Mouse (Mus musculus): ENCODE measurements around the gene Mesp1. TPM values are rescaled to one million over a fixed set of nuclear protein-coding genes. Genes with fewer than 3 reads are reported as not detected.
A peak's percentile ranks its signal among the peaks of the same experiment; 100 is the strongest.

Mesp1 gene
- polyA plus RNA-seq, 1 experiment: not detected

- WGBS: 68% methylated on average over 12 of the region's 12 CpGs
- H3K27me3 ChIP-seq (ENCODE audit: control insufficient read depth, insufficient read depth, low read length): no peaks in the 10 kb centered on the region
- H3K27ac ChIP-seq (ENCODE audit: insufficient read depth, low read length): no peak overlapping the region
- no peak for DNase-seq
- no peaks in the 10 kb centered on the region; the same call in 1 of the 2 replicates for H3K4me1 ChIP-seq (ENCODE audit: control insufficient read depth, insufficient read depth, low read length)
- H3K4me3 ChIP-seq (replicated peaks; ENCODE audit: insufficient read depth, low read depth, low read length): no peak overlapping the region
- TF ChIP-seq CTCF (IDR thresholded peaks at IDR 0.05; ENCODE audit: borderline replicate concordance, insufficient read depth, low read depth, low read length) (no peak), POLR2A (IDR thresholded peaks at IDR 0.05; ENCODE audit: borderline replicate concordance, insufficient read depth, low read length) (no peak)
Observed at GRCm38 (mm10) chr7:79822092-79822695, 28.6 kb upstream of the Mesp1 start.

- 58% methylated on average over 11 of the region's 11 CpGs for WGBS
- H3K4me1 ChIP-seq (ENCODE audit: control insufficient read depth, insufficient read depth, low read length): no peaks in the 10 kb centered on the region; the same call in 1 of the 2 replicates
- H3K4me3 ChIP-seq (replicated peaks; ENCODE audit: insufficient read depth, low read depth, low read length): no peak overlapping the region
- TF ChIP-seq CTCF (IDR thresholded peaks at IDR 0.05; ENCODE audit: borderline replicate concordance, insufficient read depth, low read depth, low read length): no peak
- TF ChIP-seq POLR2A (IDR thresholded peaks at IDR 0.05; ENCODE audit: borderline replicate concordance, insufficient read depth, low read length): no peak
- no peak for DNase-seq
- no peak overlapping the region for H3K27ac ChIP-seq (ENCODE audit: insufficient read depth, low read length)
- H3K27me3 ChIP-seq (ENCODE audit: control insufficient read depth, insufficient read depth, low read length): no peaks in the 10 kb centered on the region
Observed at GRCm38 (mm10) chr7:79819996-79820395, 26.4 kb upstream of the Mesp1 start.

GRCm38 (mm10) chr7:79819515-79819914 lies 25.9 kb upstream of the Mesp1 start:
- no peak overlapping the region for H3K27ac ChIP-seq (ENCODE audit: insufficient read depth, low read length)
- H3K4me3 ChIP-seq (replicated peaks; ENCODE audit: insufficient read depth, low read depth, low read length): no peak overlapping the region
- no peaks in the 10 kb centered on the region for H3K27me3 ChIP-seq (ENCODE audit: control insufficient read depth, insufficient read depth, low read length)
- no peaks in the 10 kb centered on the region; the same call in 1 of the 2 replicates for H3K4me1 ChIP-seq (ENCODE audit: control insufficient read depth, insufficient read depth, low read length)
- WGBS: 79% methylated on average over 4 of the region's 4 CpGs
- no peak for TF ChIP-seq CTCF (IDR thresholded peaks at IDR 0.05; ENCODE audit: borderline replicate concordance, insufficient read depth, low read depth, low read length)
- TF ChIP-seq POLR2A (IDR thresholded peaks at IDR 0.05; ENCODE audit: borderline replicate concordance, insufficient read depth, low read length): no peak
- DNase-seq: no peak

GRCm38 (mm10) chr7:79818321-79818720 lies 24.7 kb upstream of the Mesp1 start:
- no peak for DNase-seq
- TF ChIP-seq POLR2A (IDR thresholded peaks at IDR 0.05; ENCODE audit: borderline replicate concordance, insufficient read depth, low read length) (no peak), CTCF (IDR thresholded peaks at IDR 0.05; ENCODE audit: borderline replicate concordance, insufficient read depth, low read depth, low read length) (no peak)
- Histone ChIP-seq H3K4me3 (replicated peaks; ENCODE audit: insufficient read depth, low read depth, low read length) (no peak overlapping the region), H3K27me3 (ENCODE audit: control insufficient read depth, insufficient read depth, low read length) (no peaks in the 10 kb centered on the region), H3K27ac (ENCODE audit: insufficient read depth, low read length) (no peak overlapping the region), H3K4me1 (ENCODE audit: control insufficient read depth, insufficient read depth, low read length) (no peaks in the 10 kb centered on the region; the same call in 1 of the 2 replicates)
- WGBS: 17% methylated on average over 6 of the region's 6 CpGs

- 93% methylated on average over 1 of the region's 1 CpGs for WGBS
- Histone ChIP-seq H3K27ac (ENCODE audit: insufficient read depth, low read length) (no peak overlapping the region), H3K4me1 (ENCODE audit: control insufficient read depth, insufficient read depth, low read length) (no peaks in the 10 kb centered on the region; the same call in 1 of the 2 replicates), H3K27me3 (ENCODE audit: control insufficient read depth, insufficient read depth, low read length) (no peaks in the 10 kb centered on the region), H3K4me3 (replicated peaks; ENCODE audit: insufficient read depth, low read depth, low read length) (no peak overlapping the region)
- no peak for TF ChIP-seq CTCF (IDR thresholded peaks at IDR 0.05; ENCODE audit: borderline replicate concordance, insufficient read depth, low read depth, low read length)
- no peak for TF ChIP-seq POLR2A (IDR thresholded peaks at IDR 0.05; ENCODE audit: borderline replicate concordance, insufficient read depth, low read length)
- DNase-seq: no peak
Observed at GRCm38 (mm10) chr7:79813409-79813808, 19.8 kb upstream of the Mesp1 start.

- no peaks in the 10 kb centered on the region for H3K27me3 ChIP-seq (ENCODE audit: control insufficient read depth, insufficient read depth, low read length)
- H3K27ac ChIP-seq (ENCODE audit: insufficient read depth, low read length): no peak within 1 kb of the TSS
- no peak within 1 kb of the TSS for H3K4me3 ChIP-seq (replicated peaks; ENCODE audit: insufficient read depth, low read depth, low read length)
- TF ChIP-seq CTCF (IDR thresholded peaks at IDR 0.05; ENCODE audit: borderline replicate concordance, insufficient read depth, low read depth, low read length): no peak
- no peak for TF ChIP-seq POLR2A (IDR thresholded peaks at IDR 0.05; ENCODE audit: borderline replicate concordance, insufficient read depth, low read length)
- H3K4me1 ChIP-seq (ENCODE audit: control insufficient read depth, insufficient read depth, low read length): no peaks in the 10 kb centered on the region
- 14% methylated on average over 71 of the region's 71 CpGs for WGBS
- peak; percentile 41 to 43 for DNase-seq
Observed at GRCm38 (mm10) chr7:79810611-79811506, 17.3 kb upstream of the Mesp1 start, which contains the start of gene Mesp2. Mesp2 (plus strand) TSS chr7:79810727.

GRCm38 (mm10) chr7:79808561-79808960 lies 15.0 kb upstream of the Mesp1 start:
- no peak for DNase-seq
- Histone ChIP-seq H3K27ac (ENCODE audit: insufficient read depth, low read length) (no peak overlapping the region), H3K27me3 (ENCODE audit: control insufficient read depth, insufficient read depth, low read length) (no peaks in the 10 kb centered on the region), H3K4me3 (replicated peaks; ENCODE audit: insufficient read depth, low read depth, low read length) (no peak overlapping the region), H3K4me1 (ENCODE audit: control insufficient read depth, insufficient read depth, low read length) (no peaks in the 10 kb centered on the region)
- no peak for TF ChIP-seq CTCF (IDR thresholded peaks at IDR 0.05; ENCODE audit: borderline replicate concordance, insufficient read depth, low read depth, low read length)
- TF ChIP-seq POLR2A (IDR thresholded peaks at IDR 0.05; ENCODE audit: borderline replicate concordance, insufficient read depth, low read length): no peak
- WGBS: 65% methylated on average over 7 of the region's 7 CpGs
